Mouse (Mus musculus): ENCODE data around the gene Lcn5. TPM values are rescaled to one million over a fixed set of nuclear protein-coding genes. Genes with fewer than 3 reads are reported as not detected.
A peak's percentile ranks its signal among the peaks of the same experiment; 100 is the strongest.

The Lcn5 gene
- not detected in 2 replicates for polyA plus RNA-seq (2015; fragmentation: Nextera tagmentation; extraction: Ambion mirVana)

DNA sequence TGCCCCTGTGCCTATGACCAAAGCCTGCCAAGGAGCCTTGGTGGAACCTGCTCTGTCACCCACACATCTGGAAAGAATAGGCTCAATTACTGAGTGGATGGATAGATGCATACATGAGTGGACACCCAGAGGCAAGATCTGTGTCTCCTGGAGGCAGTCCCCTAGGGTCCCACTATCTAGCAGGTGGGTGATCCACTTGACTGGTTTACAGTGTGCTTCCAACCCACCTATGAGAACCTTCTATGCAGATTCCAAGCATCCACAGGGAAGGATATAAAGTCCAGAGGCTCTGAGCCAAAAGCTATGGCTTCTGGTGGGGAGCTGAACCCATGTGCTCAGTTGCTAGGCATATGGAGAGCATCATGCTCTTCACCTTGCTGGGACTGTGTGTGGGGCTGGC lies at the start of gene Lcn5:
TSS of gene Lcn5 (plus strand) at position 301 of the 400 bp plus-strand sequence.
- Histone ChIP-seq H3K4me1 (no peaks in the 10 kb centered on the region), H3K9ac (no peak within 1 kb of the TSS), H3K4me3 (no peak within 1 kb of the TSS), H3K27me3 (no peaks in the 10 kb centered on the region), H3K4me2 (no peak within 1 kb of the TSS), H3K36me3 (no peaks in the 10 kb centered on the region), H3K27ac (no peak within 1 kb of the TSS), H3K9me3 (no peaks in the 10 kb centered on the region)
- no peak for ATAC-seq (ENCODE audit: insufficient number of reproducible peaks, low FRiP score, low TSS enrichment, low read depth)

GRCm38 (mm10) chr2:25608671-25609070 lies 49.1 kb upstream of the Lcn5 start:
- H3K27me3 ChIP-seq = peaks cover 4% of the 10 kb centered on the region; the same call in 1 of the 2 replicates
- peaks cover 7% of the 10 kb centered on the region; the same call in 1 of the 2 replicates for H3K36me3 ChIP-seq
- no peaks in the 10 kb centered on the region for H3K9me3 ChIP-seq
- peaks cover 18% of the 10 kb centered on the region for H3K4me1 ChIP-seq
- 58% methylated on average over 10 of the region's 10 CpGs for WGBS
- peak overlapping the region; percentile 61 for H3K4me2 ChIP-seq
- peak overlapping the region; percentile 95 for H3K4me3 ChIP-seq
- peak; percentile 7; the same call in 1 of the 2 replicates for ATAC-seq (ENCODE audit: insufficient number of reproducible peaks, low FRiP score, low TSS enrichment, low read depth)
- peak overlapping the region; percentile 97 for H3K27ac ChIP-seq
- H3K9ac ChIP-seq = peak overlapping the region; percentile 98

DNA sequence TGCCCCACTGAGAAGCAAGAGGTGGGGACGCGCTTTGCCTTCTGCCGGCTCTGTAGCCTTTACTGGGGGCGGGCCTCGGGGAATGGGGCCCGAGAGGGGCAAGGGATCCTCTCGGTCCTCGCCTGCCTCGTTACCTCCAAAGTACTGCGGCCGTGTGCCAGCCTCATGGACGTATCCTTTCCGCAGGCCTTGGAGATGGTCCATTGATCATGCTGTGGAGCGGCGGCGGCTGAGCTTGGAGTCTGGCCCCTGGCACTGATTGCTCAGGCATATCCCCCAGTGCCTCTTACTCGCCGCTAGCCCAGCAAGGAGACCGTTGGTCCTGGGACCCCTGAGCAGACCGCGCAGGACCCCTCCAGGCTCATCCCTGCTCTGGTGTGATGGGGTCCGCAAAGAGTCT lies 41.4 kb upstream of the Lcn5 start:
- 19% methylated on average over 22 of the region's 22 CpGs for WGBS
- Histone ChIP-seq H3K4me1 (peaks cover 24% of the 10 kb centered on the region), H3K36me3 (no peaks in the 10 kb centered on the region), H3K4me2 (peak overlapping the region; percentile 37), H3K4me3 (peak overlapping the region; percentile 24), H3K9ac (0 out of 2 replicates have a peak overlapping the region, but pooled peaks have one; percentile 1), H3K27ac (no peak overlapping the region), H3K9me3 (no peaks in the 10 kb centered on the region), H3K27me3 (peaks cover 58% of the 10 kb centered on the region)
- no peak; the same call in 1 of the 2 replicates for ATAC-seq (ENCODE audit: insufficient number of reproducible peaks, low FRiP score, low TSS enrichment, low read depth)

GRCm38 (mm10) chr2:25617578-25617977 lies 40.2 kb upstream of the Lcn5 start, which contains the start of gene Ccdc183:
Ccdc183 (minus strand) TSS chr2:25617678.
- Histone ChIP-seq H3K27ac (no peak within 1 kb of the TSS), H3K4me1 (peaks cover 29% of the 10 kb centered on the region), H3K4me3 (peak within 1 kb of the TSS; percentile 24; the same call in 1 of the 2 replicates), H3K9ac (0 out of 2 replicates have a peak within 1 kb of the TSS, but pooled peaks have one; percentile 1), H3K27me3 (peaks cover 58% of the 10 kb centered on the region), H3K9me3 (no peaks in the 10 kb centered on the region), H3K36me3 (no peaks in the 10 kb centered on the region), H3K4me2 (peak within 1 kb of the TSS; percentile 37; the same call in 1 of the 2 replicates)
- ATAC-seq (ENCODE audit: insufficient number of reproducible peaks, low FRiP score, low TSS enrichment, low read depth) = no peak
- 76% methylated on average over 3 of the region's 3 CpGs for WGBS

DNA sequence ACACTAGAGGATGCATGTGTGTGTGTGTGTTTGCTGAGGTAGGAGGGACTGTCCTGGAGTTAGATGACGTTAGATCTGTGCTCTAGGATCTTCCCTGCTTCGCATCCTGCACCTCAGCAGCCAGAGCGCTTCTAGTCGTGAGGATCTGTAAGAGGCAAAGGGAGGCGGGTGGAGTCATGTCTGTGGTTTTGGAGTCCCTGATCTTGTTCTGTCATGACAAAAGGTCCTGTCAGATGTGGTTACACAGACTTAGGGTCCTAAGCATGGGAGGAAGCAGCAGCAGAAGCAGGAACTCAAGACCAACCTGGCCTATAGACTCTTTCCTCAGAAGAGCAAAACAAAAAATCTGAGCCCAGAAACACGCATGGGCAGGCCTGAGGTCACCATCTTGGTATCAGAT lies 37.4 kb upstream of the Lcn5 start:
- no peaks in the 10 kb centered on the region for H3K36me3 ChIP-seq
- H3K27me3 ChIP-seq = peaks cover 38% of the 10 kb centered on the region
- WGBS = 67% methylated on average over 6 of the region's 6 CpGs
- H3K4me1 ChIP-seq = peaks cover 29% of the 10 kb centered on the region
- no peak for ATAC-seq (ENCODE audit: insufficient number of reproducible peaks, low FRiP score, low TSS enrichment, low read depth)
- no peak overlapping the region for H3K9ac ChIP-seq
- no peak overlapping the region for H3K4me3 ChIP-seq
- H3K27ac ChIP-seq = no peak overlapping the region
- H3K9me3 ChIP-seq = no peaks in the 10 kb centered on the region
- H3K4me2 ChIP-seq = no peak overlapping the region

- Histone ChIP-seq H3K4me2 (peak overlapping the region; percentile 82), H3K27me3 (peaks cover 33% of the 10 kb centered on the region), H3K36me3 (no peaks in the 10 kb centered on the region), H3K9me3 (no peaks in the 10 kb centered on the region), H3K4me1 (peaks cover 27% of the 10 kb centered on the region), H3K9ac (peak overlapping the region; percentile 14; the same call in 1 of the 2 replicates), H3K4me3 (peak overlapping the region; percentile 53; the same call in 1 of the 2 replicates), H3K27ac (peak overlapping the region; percentile 85; the same call in 1 of the 2 replicates)
- WGBS = 75% methylated on average over 4 of the region's 4 CpGs
- no peak for ATAC-seq (ENCODE audit: insufficient number of reproducible peaks, low FRiP score, low TSS enrichment, low read depth)
Measured at GRCm38 (mm10) chr2:25620852-25621228, 36.9 kb upstream of the Lcn5 start.

- peaks cover 20% of the 10 kb centered on the region for H3K4me1 ChIP-seq
- H3K36me3 ChIP-seq = no peaks in the 10 kb centered on the region
- WGBS = 4% methylated on average over 34 of the region's 34 CpGs
- peak within 1 kb of the TSS; percentile 82 for H3K4me2 ChIP-seq
- peak; percentile 84 for ATAC-seq (ENCODE audit: insufficient number of reproducible peaks, low FRiP score, low TSS enrichment, low read depth)
- H3K9ac ChIP-seq = peak within 1 kb of the TSS; percentile 45; the same call in 1 of the 2 replicates
- H3K27me3 ChIP-seq = peaks cover 26% of the 10 kb centered on the region
- H3K4me3 ChIP-seq = peak within 1 kb of the TSS; percentile 53
- H3K9me3 ChIP-seq = no peaks in the 10 kb centered on the region
- H3K27ac ChIP-seq = peak within 1 kb of the TSS; percentile 85
Measured at GRCm38 (mm10) chr2:25621229-25622200, 36.2 kb upstream of the Lcn5 start, which contains the start of gene Tmem141. Tmem141 (minus strand) TSS chr2:25622005.

DNA sequence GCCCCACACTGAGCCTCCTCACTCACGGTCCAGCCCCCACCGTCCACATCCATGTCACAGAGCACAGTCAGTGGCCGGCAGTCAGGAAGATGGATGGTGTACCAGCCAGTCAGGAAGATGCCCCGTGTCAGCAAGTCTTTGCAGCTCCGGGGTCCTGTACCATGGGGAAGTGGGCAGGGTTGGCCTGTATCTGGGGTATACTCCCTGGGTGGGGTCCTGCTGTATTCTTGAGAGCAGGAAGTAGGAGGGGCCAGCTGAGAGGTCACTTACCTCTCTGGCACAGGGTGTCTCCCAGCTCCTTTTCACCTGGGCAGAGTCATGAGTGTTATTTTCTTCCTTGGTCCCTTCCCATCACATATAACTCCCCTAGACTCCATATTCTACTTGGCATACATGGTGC lies 31.8 kb upstream of the Lcn5 start:
- Histone ChIP-seq H3K27ac (no peak overlapping the region), H3K4me1 (peaks cover 8% of the 10 kb centered on the region), H3K4me3 (no peak overlapping the region), H3K27me3 (no peaks in the 10 kb centered on the region), H3K9ac (no peak overlapping the region), H3K36me3 (no peaks in the 10 kb centered on the region), H3K9me3 (no peaks in the 10 kb centered on the region), H3K4me2 (no peak overlapping the region)
- 59% methylated on average over 5 of the region's 5 CpGs for WGBS
- no peak for ATAC-seq (ENCODE audit: insufficient number of reproducible peaks, low FRiP score, low TSS enrichment, low read depth)

DNA sequence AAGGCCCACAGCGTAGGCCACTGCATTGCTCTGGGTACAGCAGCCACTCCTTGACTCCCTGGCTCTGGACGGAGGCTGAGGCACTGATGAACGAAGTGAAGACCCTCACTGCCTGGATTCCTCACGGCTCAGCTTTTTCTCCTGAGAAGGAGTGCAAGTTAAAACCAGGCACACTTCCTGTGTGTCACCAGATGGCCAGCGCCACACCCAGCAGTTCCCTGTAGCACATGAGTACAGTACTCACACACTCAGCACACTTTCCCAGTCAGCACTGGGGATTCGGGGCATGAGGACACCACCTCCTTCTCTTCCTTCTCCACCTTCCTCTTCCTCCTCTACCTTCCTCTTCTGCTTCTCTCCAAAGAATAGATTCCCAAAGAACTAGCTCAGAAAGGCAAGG lies 29.9 kb upstream of the Lcn5 start, which contains the start of gene Fcna:
TSS of gene Fcna (minus strand) at position 220 of the 400 bp plus-strand sequence.
- Histone ChIP-seq H3K27ac (no peak within 1 kb of the TSS), H3K4me1 (no peaks in the 10 kb centered on the region), H3K9ac (no peak within 1 kb of the TSS), H3K9me3 (no peaks in the 10 kb centered on the region), H3K4me2 (no peak within 1 kb of the TSS), H3K36me3 (no peaks in the 10 kb centered on the region), H3K4me3 (no peak within 1 kb of the TSS), H3K27me3 (no peaks in the 10 kb centered on the region)
- no peak for ATAC-seq (ENCODE audit: insufficient number of reproducible peaks, low FRiP score, low TSS enrichment, low read depth)
- 66% methylated on average over 6 of the region's 6 CpGs for WGBS

GRCm38 (mm10) chr2:25628738-25629137 lies 29.0 kb upstream of the Lcn5 start:
- H3K4me3 ChIP-seq = no peak overlapping the region
- no peaks in the 10 kb centered on the region for H3K27me3 ChIP-seq
- H3K4me2 ChIP-seq = no peak overlapping the region
- no peaks in the 10 kb centered on the region for H3K9me3 ChIP-seq
- no peaks in the 10 kb centered on the region for H3K4me1 ChIP-seq
- H3K9ac ChIP-seq = no peak overlapping the region
- no peaks in the 10 kb centered on the region for H3K36me3 ChIP-seq
- 47% methylated on average over 4 of the region's 4 CpGs for WGBS
- no peak overlapping the region for H3K27ac ChIP-seq
- no peak for ATAC-seq (ENCODE audit: insufficient number of reproducible peaks, low FRiP score, low TSS enrichment, low read depth)

GRCm38 (mm10) chr2:25633616-25634015 lies 24.1 kb upstream of the Lcn5 start:
- no peaks in the 10 kb centered on the region for H3K9me3 ChIP-seq
- H3K4me1 ChIP-seq = no peaks in the 10 kb centered on the region
- no peak overlapping the region for H3K27ac ChIP-seq
- WGBS = 84% methylated on average over 3 of the region's 3 CpGs
- H3K4me2 ChIP-seq = no peak overlapping the region
- no peak overlapping the region for H3K9ac ChIP-seq
- H3K4me3 ChIP-seq = no peak overlapping the region
- ATAC-seq (ENCODE audit: insufficient number of reproducible peaks, low FRiP score, low TSS enrichment, low read depth) = no peak
- H3K27me3 ChIP-seq = no peaks in the 10 kb centered on the region
- H3K36me3 ChIP-seq = no peaks in the 10 kb centered on the region

DNA sequence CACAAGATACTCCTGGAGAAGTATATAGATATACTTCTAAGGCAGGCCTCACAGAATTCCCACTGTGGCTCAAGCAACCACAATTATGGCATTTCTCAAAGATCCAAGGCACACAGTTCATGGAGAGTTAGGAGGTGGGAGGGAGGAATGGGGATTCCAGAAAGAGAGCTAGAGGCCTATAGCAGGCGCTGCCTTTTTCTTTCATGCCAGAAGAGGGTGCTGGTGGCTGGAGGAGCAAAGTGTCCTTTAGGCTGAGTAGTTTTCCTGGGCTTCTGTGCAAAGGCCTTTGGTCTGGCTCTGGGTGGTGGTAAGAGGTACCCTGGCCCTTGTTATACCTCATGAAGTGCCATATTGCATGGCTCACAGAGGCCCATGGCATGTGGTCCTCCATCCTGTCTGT lies 23.7 kb upstream of the Lcn5 start:
- no peaks in the 10 kb centered on the region for H3K4me1 ChIP-seq
- WGBS = 37% methylated on average over 1 of the region's 1 CpGs
- no peak for ATAC-seq (ENCODE audit: insufficient number of reproducible peaks, low FRiP score, low TSS enrichment, low read depth)
- H3K27ac ChIP-seq = no peak overlapping the region
- H3K36me3 ChIP-seq = no peaks in the 10 kb centered on the region
- H3K9me3 ChIP-seq = no peaks in the 10 kb centered on the region
- no peak overlapping the region for H3K9ac ChIP-seq
- H3K27me3 ChIP-seq = no peaks in the 10 kb centered on the region
- H3K4me2 ChIP-seq = no peak overlapping the region
- no peak overlapping the region for H3K4me3 ChIP-seq

Measured in limb, embryonic 15.5 days (tissue).